Mouse (Mus musculus) embryonic facial prominence, embryonic 14.5 days (tissue): Measurements from ENCODE around the gene Fxr1. TPM values are rescaled to one million over a fixed set of nuclear protein-coding genes. Genes with fewer than 3 reads are reported as not detected.

Source experiments
- ATAC-seq: fragments of 200-750 bp; cut with Nextera tagmentation; 2 replicates; pipeline ENCODE4 v1.8.0; 2017; ENCODE audit warnings: low read depth, moderate number of reproducible peaks, moderate TSS enrichment
- DNase-seq: peaks from one replicate; pipeline ENCODE4 v3.0.0-alpha.2; 2015; ENCODE audit warnings: low spot score
- H3K27ac ChIP-seq: fragments of 300-500 bp; sonication (generic); replicated peaks from 2 replicates; pipeline ENCODE4 v1.5.1; 2014; ENCODE audit warnings: low read depth, mild to moderate bottlenecking, low read length, moderate library complexity
- H3K27me3 ChIP-seq: fragments of 300-500 bp; sonication (generic); replicated peaks from 2 replicates; pipeline ENCODE4 v1.6.1; 2014; ENCODE audit warnings: low read length; ENCODE audit not compliant: control insufficient read depth, insufficient read depth
- H3K36me3 ChIP-seq: fragments of 300-500 bp; sonication (generic); 2 replicates; pipeline ENCODE4 v1.6.1; 2014; ENCODE audit warnings: low read length, mixed read lengths; ENCODE audit not compliant: control insufficient read depth, insufficient read depth
- H3K4me1 ChIP-seq: fragments of 300-500 bp; sonication (generic); 2 replicates; pipeline ENCODE4 v1.6.1; 2014; ENCODE audit warnings: antibody characterized with exemption, low read length; ENCODE audit not compliant: control insufficient read depth, insufficient read depth
- H3K4me2 ChIP-seq: fragments of 300-500 bp; sonication (generic); 2 replicates; pipeline ENCODE4 v1.6.1; 2014; ENCODE audit warnings: low read depth, mild to moderate bottlenecking, low read length, moderate library complexity, mixed read lengths
- H3K4me3 ChIP-seq: fragments of 300-500 bp; sonication (generic); 2 replicates; pipeline ENCODE4 v1.5.1; 2014; ENCODE audit warnings: low read depth, mild to moderate bottlenecking, low read length
- H3K9ac ChIP-seq: fragments of 300-500 bp; sonication (generic); 2 replicates; pipeline ENCODE4 v1.6.1; 2014; ENCODE audit warnings: low read depth, mild to moderate bottlenecking, low read length, moderate library complexity, mixed read lengths
- H3K9me3 ChIP-seq: fragments of 300-500 bp; sonication (generic); 2 replicates; pipeline ENCODE4 v1.6.1; 2016; ENCODE audit warnings: low read length; ENCODE audit not compliant: control insufficient read depth
- WGBS: fragments of 180-500 bp; shearing (Covaris S2); extraction: QIAGEN DNeasy Blood & Tissue Kit; methylation state at CpG from one replicate; pipeline ENCODE4 v1.1.7; 2014; 5-methylcytosine and 5-hydroxymethylcytosine counted together
- polyA plus RNA-seq: library from polyadenylated mRNA; unstranded; fragments of >200 nt; fragmentation: Nextera tagmentation; extraction: Ambion mirVana; gene quantifications from 2 replicates; pipeline ENCODE4 v1.2.1, GENCODE M21; 2014

Gene Fxr1
- polyA plus RNA-seq, 1 experiment from 2014 or later: 82.4 TPM

- no peak overlapping the region for H3K9ac ChIP-seq
- no peaks in the 10 kb centered on the region for H3K36me3 ChIP-seq
- H3K4me1 ChIP-seq: no peaks in the 10 kb centered on the region
- H3K27ac ChIP-seq: no peak overlapping the region
- no peaks in the 10 kb centered on the region for H3K27me3 ChIP-seq
- H3K4me2 ChIP-seq: no peak overlapping the region
- ATAC-seq: no peak
- WGBS: 71% methylated on average over 11 of the region's 11 CpGs
- no peak overlapping the region for H3K4me3 ChIP-seq
- no peaks in the 10 kb centered on the region for H3K9me3 ChIP-seq
- DNase-seq: no peak
These were observed 92.4 kb downstream of the Fxr1 start for GRCm38 (mm10) chr3:34111941-34112685.

DNA sequence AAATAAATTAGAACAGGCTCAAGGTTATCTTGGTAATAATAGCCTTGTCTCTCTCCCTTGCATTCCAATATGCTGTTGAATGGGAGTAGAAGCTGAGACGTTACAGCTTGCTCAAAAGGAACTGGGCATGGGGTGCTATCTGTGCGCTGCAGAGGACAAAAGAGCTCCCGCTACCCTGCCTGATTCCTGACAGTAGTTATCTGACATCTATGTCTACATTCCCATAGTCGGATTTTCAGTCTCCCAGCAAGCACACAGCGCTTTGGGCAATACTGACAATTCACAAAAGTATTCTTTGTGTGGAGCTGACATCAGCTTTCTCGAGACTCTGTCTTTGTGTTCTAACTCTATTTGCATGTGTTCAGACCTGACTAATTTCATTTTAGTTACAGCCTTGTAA, 96.1 kb downstream of the Fxr1 start:
- no peak for DNase-seq
- H3K36me3 ChIP-seq: no peaks in the 10 kb centered on the region
- no peak overlapping the region for H3K27ac ChIP-seq
- no peak for ATAC-seq
- H3K9me3 ChIP-seq: no peaks in the 10 kb centered on the region
- WGBS: 52% methylated on average over 6 of the region's 6 CpGs
- H3K4me3 ChIP-seq: no peak overlapping the region
- H3K27me3 ChIP-seq: no peaks in the 10 kb centered on the region
- H3K9ac ChIP-seq: no peak overlapping the region
- H3K4me1 ChIP-seq: no peaks in the 10 kb centered on the region
- no peak overlapping the region for H3K4me2 ChIP-seq

DNA sequence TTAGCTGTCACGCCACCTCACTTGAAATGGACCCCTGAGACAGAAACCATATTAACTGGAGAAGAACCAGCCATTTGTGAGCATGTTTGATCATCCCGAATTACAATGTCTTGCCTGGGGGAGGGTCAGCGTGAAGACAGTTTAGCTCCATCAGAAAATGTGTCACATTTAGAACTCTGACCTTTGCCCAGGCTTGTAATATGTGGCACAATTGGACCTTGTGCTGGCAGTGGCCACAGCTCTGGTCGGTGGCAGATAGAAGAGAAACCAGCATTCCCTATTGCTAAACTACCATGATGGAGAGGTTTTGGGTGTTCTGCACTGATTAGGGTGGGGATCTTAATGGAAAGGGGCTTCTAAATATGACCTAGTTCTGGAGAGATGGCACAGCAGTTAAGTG, 100.1 kb downstream of the Fxr1 start:
- H3K9me3 ChIP-seq: no peaks in the 10 kb centered on the region
- WGBS: 39% methylated on average over 4 of the region's 4 CpGs
- no peak; the same call in 1 of the 2 replicates for ATAC-seq

More for the DNA sequence above, 100.1 kb downstream of the Fxr1 start:
- no peak for DNase-seq
- no peaks in the 10 kb centered on the region for H3K4me1 ChIP-seq
- no peak overlapping the region for H3K9ac ChIP-seq
- H3K27ac ChIP-seq: no peak overlapping the region
- no peak overlapping the region for H3K4me3 ChIP-seq
- H3K36me3 ChIP-seq: no peaks in the 10 kb centered on the region
- no peaks in the 10 kb centered on the region for H3K27me3 ChIP-seq
- no peak overlapping the region for H3K4me2 ChIP-seq

Other genes starting within 250 kb of the Fxr1 start
- 58.8 and 67.8 TPM in 2 replicates for gene Ttc14, start 220.1 kb upstream of the Fxr1 start, polyA plus RNA-seq
- gene Ccdc39, start 175.6 kb upstream of the Fxr1 start, polyA plus RNA-seq: 4.8 and 7.1 TPM in 2 replicates
- gene Dnajc19, start 61.4 kb downstream of the Fxr1 start, polyA plus RNA-seq: 133 and 138 TPM in 2 replicates